In the genomic region with DNA sequence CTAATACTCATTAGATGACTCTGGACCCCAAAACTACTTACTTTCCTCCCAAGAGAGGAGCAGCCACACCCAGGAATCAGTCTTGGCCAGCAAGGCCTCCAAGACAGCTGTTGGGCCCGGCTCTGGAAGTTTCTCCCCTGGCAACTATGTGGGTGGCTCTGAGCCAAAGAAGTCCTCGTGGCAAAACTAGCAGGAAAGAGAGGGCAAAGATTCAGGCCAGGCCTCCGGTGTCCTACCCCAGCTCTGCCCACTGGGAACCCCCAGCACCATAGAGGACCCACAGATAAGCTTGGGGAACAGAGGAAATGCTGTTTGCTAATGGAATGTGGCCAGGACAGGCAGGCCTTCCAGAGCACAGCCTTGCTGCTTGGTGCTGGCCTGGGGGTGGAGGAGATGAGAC, we compare ENCODE assay signal across 8 mouse cellular contexts. TPM values are rescaled to one million over a fixed set of nuclear protein-coding genes. Genes with fewer than 3 reads are reported as not detected.
DNase-seq lines count a peak whose midpoint lies in the region; ATAC-seq and TF ChIP-seq lines count a peak whose summit lies in the region.

No protein-coding gene starts in this region.

- TF ChIP-seq POLR2A in cerebellum, adult 2 months (IDR thresholded peaks at IDR 0.05; ENCODE audit: borderline replicate concordance, insufficient read depth, low read length): no peak

- no peak overlapping the region for H3K4me3 ChIP-seq in kidney, embryonic 16.5 days (ENCODE audit: low read length)
- no peak overlapping the region for H3K4me3 ChIP-seq in cerebellum, adult 2 months (replicated peaks; ENCODE audit: insufficient read depth, low read depth, low read length)
- H3K4me3 ChIP-seq in midbrain, embryonic 15.5 days: no peak overlapping the region

- H3K4me2 ChIP-seq in kidney, embryonic 16.5 days (replicated peaks; ENCODE audit: low read depth, low read length): no peak overlapping the region
- peak overlapping the region; percentile 83; the same call in 1 of the 2 replicates for H3K4me2 ChIP-seq in midbrain, embryonic 15.5 days

- H3K9me3 ChIP-seq in kidney, embryonic 16.5 days (ENCODE audit: low read length): no peaks in the 10 kb centered on the region
- no peaks in the 10 kb centered on the region for H3K9me3 ChIP-seq in midbrain, embryonic 15.5 days

- no peak; the same call in 1 of the 2 replicates for ATAC-seq in kidney, embryonic 16.5 days (ENCODE audit: low FRiP score, low TSS enrichment)
- no peak for ATAC-seq in midbrain, embryonic 15.5 days (replicated peaks)

- no peak overlapping the region for H3K9ac ChIP-seq in kidney, embryonic 16.5 days (replicated peaks; ENCODE audit: low read length)
- H3K9ac ChIP-seq in midbrain, embryonic 15.5 days: no peak overlapping the region

- H3K27ac ChIP-seq in kidney, embryonic 16.5 days (ENCODE audit: low read length): no peak overlapping the region
- H3K27ac ChIP-seq in cerebellum, adult 2 months (ENCODE audit: insufficient read depth, low read length): no peak overlapping the region
- peak overlapping the region; percentile 83; the same call in 1 of the 2 replicates for H3K27ac ChIP-seq in midbrain, embryonic 15.5 days

- 36% methylated on average over 3 of the region's 3 CpGs for WGBS in kidney, embryonic 16.5 days
- WGBS in cerebellum, adult 2 months: 18% methylated on average over 3 of the region's 3 CpGs
- 51% methylated on average over 3 of the region's 3 CpGs for WGBS in midbrain, embryonic 15.5 days

- H3K27me3 ChIP-seq in kidney, embryonic 16.5 days (ENCODE audit: insufficient read depth, low read length): 0 out of 2 replicates have a peak, but pooled peaks cover 2% of the 10 kb centered on the region
- H3K27me3 ChIP-seq in cerebellum, adult 2 months (ENCODE audit: control insufficient read depth, insufficient read depth, low read length): no peaks in the 10 kb centered on the region
- no peaks in the 10 kb centered on the region for H3K27me3 ChIP-seq in midbrain, embryonic 15.5 days (replicated peaks)

- no peak for TF ChIP-seq CTCF in cerebellum, adult 2 months (IDR thresholded peaks at IDR 0.05; ENCODE audit: borderline replicate concordance, insufficient read depth, low read depth, low read length)

- H3K4me1 ChIP-seq in kidney, embryonic 16.5 days (ENCODE audit: insufficient read depth, low read length): no peaks in the 10 kb centered on the region
- no peaks in the 10 kb centered on the region for H3K4me1 ChIP-seq in cerebellum, adult 2 months (ENCODE audit: control insufficient read depth, insufficient read depth, low read length)
- peaks cover 9% of the 10 kb centered on the region for H3K4me1 ChIP-seq in midbrain, embryonic 15.5 days

- H3K36me3 ChIP-seq in kidney, embryonic 16.5 days (ENCODE audit: insufficient read depth, low read length): no peaks in the 10 kb centered on the region
- no peaks in the 10 kb centered on the region for H3K36me3 ChIP-seq in midbrain, embryonic 15.5 days (replicated peaks)

- DNase-seq in kidney, adult 11 months: peak; percentile 10
- peak; percentile 5 to 8 for DNase-seq in cerebellum, adult 2 months
- DNase-seq in gastrocnemius, postnatal 25 days: peak; percentile 67
- DNase-seq in kidney, adult 8-10 months: peak; percentile 11 to 21
- no peak for DNase-seq in B cell, adult 2 months
- no peak for DNase-seq in layer of hippocampus, adult 8-10 months (ENCODE audit: low spot score in 2 of 2)

RNA-seq across cellular contexts. Expression of a gene that starts 51.9 kb away (rescaled TPM):
- 13.3 and 14.1 TPM in 2 replicates for polyA plus RNA-seq in kidney, embryonic 16.5 days (2015; fragmentation: Nextera tagmentation; extraction: Ambion mirVana)
- polyA plus RNA-seq in cerebellum, adult 2 months (2012; rRNA removed): 8.2 and 9.2 TPM in 2 replicates
- total RNA-seq in gastrocnemius, postnatal 25 days (2021): 1 to 10 TPM; 4.1 to 4.5 TPM
- polyA plus RNA-seq in midbrain, embryonic 15.5 days (2015; fragmentation: Nextera tagmentation; extraction: Ambion mirVana): 5.1 and 5.2 TPM in 2 replicates
- total RNA-seq in layer of hippocampus, adult 8-10 months (2022): 1 to 10 TPM; 5.3 to 6.0 (median 5.8) TPM

Comparison
In these comparisons a context has a peak if more than half of its experiments do, and no peak if none do; other contexts are left out.
1. DNase-seq: peak in kidney, adult 11 months (single experiment), cerebellum, adult 2 months (2 of 2), gastrocnemius, postnatal 25 days (single experiment) and kidney, adult 8-10 months (2 of 2); none in B cell, adult 2 months (0 of 2) and layer of hippocampus, adult 8-10 months (0 of 2).